Comparison of ENCODE assay signal across 8 mouse cellular contexts in genomic region chrX:106485671-106486070, GRCm38 (mm10). TPM values are rescaled to one million over a fixed set of nuclear protein-coding genes. Genes with fewer than 3 reads are reported as not detected.
DNase-seq lines count a peak whose midpoint lies in the region; ATAC-seq lines count a peak whose summit lies in the region.
"Had no signal": no experiment of that assay in that cellular context is flagged by ENCODE, and none has a peak within 500 bp of the region (broad histone marks: within the 10 kb centered on the region; RNA-seq: fewer than 3 reads in every experiment).

No protein-coding gene starts in this region.

- peaks cover 32% of the 10 kb centered on the region for H3K27me3 ChIP-seq in megakaryocyte, embryonic 14.5 days (replicated peaks)
- peaks cover 20% of the 10 kb centered on the region; the same call in 1 of the 2 replicates for H3K27me3 ChIP-seq in forebrain, embryonic 13.5 days
- peaks cover 30% of the 10 kb centered on the region for H3K27me3 ChIP-seq in limb, embryonic 13.5 days
- H3K27me3 ChIP-seq in stomach, embryonic 16.5 days (ENCODE audit: control insufficient read depth, insufficient read depth, low read length) = peaks cover 4% of the 10 kb centered on the region; the same call in 1 of the 2 replicates

- H3K9ac ChIP-seq in forebrain, embryonic 13.5 days = no peak overlapping the region
- peak overlapping the region; percentile 31; the same call in 1 of the 2 replicates for H3K9ac ChIP-seq in limb, embryonic 13.5 days
- H3K9ac ChIP-seq in stomach, embryonic 16.5 days (ENCODE audit: low read length) = peak overlapping the region; percentile 58

- H3K4me2 ChIP-seq in forebrain, embryonic 13.5 days = peak overlapping the region; percentile 69
- H3K4me2 ChIP-seq in limb, embryonic 13.5 days (replicated peaks) = peak overlapping the region; percentile 67
- peak overlapping the region; percentile 52 for H3K4me2 ChIP-seq in stomach, embryonic 16.5 days (ENCODE audit: low read depth, low read length)

- no peaks in the 10 kb centered on the region for H3K9me3 ChIP-seq in megakaryocyte, embryonic 14.5 days
- no peaks in the 10 kb centered on the region for H3K9me3 ChIP-seq in forebrain, embryonic 13.5 days (replicated peaks)
- H3K9me3 ChIP-seq in limb, embryonic 13.5 days = no peaks in the 10 kb centered on the region
- H3K9me3 ChIP-seq in stomach, embryonic 16.5 days (replicated peaks; ENCODE audit: control insufficient read depth, low read length) = no peaks in the 10 kb centered on the region

- WGBS in forebrain, embryonic 13.5 days = 23% methylated on average over 11 of the region's 13 CpGs
- 24% methylated on average over 10 of the region's 13 CpGs for WGBS in limb, embryonic 13.5 days
- 19% methylated on average over 13 of the region's 13 CpGs for WGBS in stomach, embryonic 16.5 days

- no peak overlapping the region for H3K27ac ChIP-seq in forebrain, embryonic 13.5 days
- H3K27ac ChIP-seq in limb, embryonic 13.5 days = no peak overlapping the region
- no peak overlapping the region for H3K27ac ChIP-seq in stomach, embryonic 16.5 days (ENCODE audit: low read length)

- H3K36me3 ChIP-seq in megakaryocyte, embryonic 14.5 days (replicated peaks; ENCODE audit: low read length) = no peaks in the 10 kb centered on the region
- H3K36me3 ChIP-seq in forebrain, embryonic 13.5 days (ENCODE audit: poor library complexity, severe bottlenecking) = no peaks in the 10 kb centered on the region
- H3K36me3 ChIP-seq in limb, embryonic 13.5 days = no peaks in the 10 kb centered on the region
- no peaks in the 10 kb centered on the region for H3K36me3 ChIP-seq in stomach, embryonic 16.5 days (ENCODE audit: control insufficient read depth, insufficient read depth, low read length)

- H3K4me3 ChIP-seq in megakaryocyte, embryonic 14.5 days (replicated peaks) = peak overlapping the region; percentile 89
- peak overlapping the region; percentile 37 for H3K4me3 ChIP-seq in forebrain, embryonic 13.5 days
- H3K4me3 ChIP-seq in limb, embryonic 13.5 days = peak overlapping the region; percentile 48
- H3K4me3 ChIP-seq in stomach, embryonic 16.5 days (replicated peaks; ENCODE audit: low read length) = peak overlapping the region; percentile 50

- DNase-seq in c-Kit-positive CD71-positive TER-119-positive erythroid progenitor cells, embryonic 14.5 days (ENCODE audit: low spot score) = no peak
- DNase-seq: layer of hippocampus, postnatal 36 days had no signal

- peaks cover 4% of the 10 kb centered on the region for H3K4me1 ChIP-seq in megakaryocyte, embryonic 14.5 days
- no peaks in the 10 kb centered on the region for H3K4me1 ChIP-seq in forebrain, embryonic 13.5 days
- H3K4me1 ChIP-seq in limb, embryonic 13.5 days = no peaks in the 10 kb centered on the region
- H3K4me1 ChIP-seq in stomach, embryonic 16.5 days (ENCODE audit: control insufficient read depth, insufficient read depth, low read length) = no peaks in the 10 kb centered on the region

- ATAC-seq in megakaryocyte, adult 5-6 weeks (ENCODE audit: poor library complexity, severe bottlenecking) = no peak
- peak; percentile 52; the same call in 1 of the 2 replicates for ATAC-seq in forebrain, embryonic 13.5 days
- ATAC-seq in limb, embryonic 13.5 days (ENCODE audit: low FRiP score, low read depth) = no peak
- peak; percentile 53; the same call in 1 of the 2 replicates for ATAC-seq in stomach, embryonic 16.5 days (ENCODE audit: insufficient read depth, low FRiP score)
- ATAC-seq in erythroblast, adult 5-6 weeks (replicated peaks; ENCODE audit: low FRiP score, poor library complexity, severe bottlenecking) = no peak

RNA-seq across cellular contexts. Expression of gene Fndc3c1, which starts 0.5 kb away (rescaled TPM):
- not detected in 2 replicates for polyA plus RNA-seq in megakaryocyte, embryonic 14.5 days (2012; ENCODE audit: insufficient read depth, low replicate concordance)
- not detected in 2 replicates for total RNA-seq in megakaryocyte, adult 5-6 weeks (2015)
- total RNA-seq in megakaryocyte, adult 5-6 weeks (2017) = 0.04 TPM in 1 of 2 replicates, not detected in the other
- polyA plus RNA-seq in forebrain, embryonic 13.5 days (2015; fragmentation: Nextera tagmentation; extraction: Ambion mirVana) = 2.0 and 3.8 TPM in 2 replicates
- polyA plus RNA-seq in limb, embryonic 13.5 days (2015; fragmentation: Nextera tagmentation; extraction: Ambion mirVana) = 18.1 and 20.0 TPM in 2 replicates
- polyA plus RNA-seq in stomach, embryonic 16.5 days (2015; fragmentation: Nextera tagmentation; extraction: Ambion mirVana) = 3.6 and 4.6 TPM in 2 replicates
- not detected in 2 replicates for total RNA-seq in erythroblast, adult 5-6 weeks (2015; ENCODE audit: low replicate concordance)
- total RNA-seq in erythroblast, adult 5-6 weeks (2017; ENCODE audit: low replicate concordance) = not detected in 2 replicates
- total RNA-seq: layer of hippocampus, postnatal 36 days had no signal

Comparison
In these comparisons a context has a peak if more than half of its experiments do, and no peak if none do; other contexts are left out.
1. H3K4me3 ChIP-seq: peak in every context shown above with its lines; median percentile 89 in megakaryocyte, embryonic 14.5 days; 50 in stomach, embryonic 16.5 days; 48 in limb, embryonic 13.5 days; 37 in forebrain, embryonic 13.5 days.
2. ATAC-seq: peak in forebrain, embryonic 13.5 days (single experiment) and stomach, embryonic 16.5 days (single experiment); none in megakaryocyte, adult 5-6 weeks (single experiment), limb, embryonic 13.5 days (single experiment) and erythroblast, adult 5-6 weeks (single experiment).
3. Peak in every context shown above with its lines, with median percentiles within 50 percentile points of each other: H3K4me2 ChIP-seq.